Mouse (Mus musculus) liver, embryonic 14.5 days (tissue): ENCODE data around the gene Gmds.

Experiments
- CTCF ChIP-seq: IDR thresholded peaks from 2 replicates; pipeline ENCODE4 v1.5.1; 2016; ENCODE audit warnings: antibody characterized with exemption, low read depth, control low read depth
- EP300 ChIP-seq: IDR thresholded peaks from 2 replicates; pipeline ENCODE4 v1.6.1; 2016; ENCODE audit warnings: antibody characterized with exemption, low read depth

- TF ChIP-seq CTCF (no peak), EP300 (no peak)
Observed at GRCm38 (mm10) chr13:32034139-32034538, 304.4 kb downstream of the Gmds start.
